Mouse (Mus musculus) large intestine, adult 2 months (tissue): ENCODE measurements around the gene Stpg2. TPM values are rescaled to one million over a fixed set of nuclear protein-coding genes. Genes with fewer than 3 reads are reported as not detected.
"Not testable (repeated sequence)": the region's sequence is repeated elsewhere in the genome, so short reads cannot be mapped to it uniquely, and the experiment has no call there.

Experiments
- DNase-seq: peaks from one replicate; pipeline ENCODE4 v3.0.0-alpha.2; 2012; ENCODE audit warnings: low read depth, low spot score
- WGBS: fragments of 180-500 bp; shearing (Covaris S2); methylation state at CpG from one replicate; pipeline ENCODE4 v1.1.7; 2018; 5-methylcytosine and 5-hydroxymethylcytosine counted together
- polyA plus RNA-seq: library from polyadenylated mRNA; depleted of rRNA; stranded (reverse); fragments of >200 nt; gene quantifications from 2 replicates; pipeline ENCODE4 v1.2.3, GENCODE M21; 2012; rRNA removed

Stpg2 gene
- polyA plus RNA-seq, 1 experiment: not detected

DNA sequence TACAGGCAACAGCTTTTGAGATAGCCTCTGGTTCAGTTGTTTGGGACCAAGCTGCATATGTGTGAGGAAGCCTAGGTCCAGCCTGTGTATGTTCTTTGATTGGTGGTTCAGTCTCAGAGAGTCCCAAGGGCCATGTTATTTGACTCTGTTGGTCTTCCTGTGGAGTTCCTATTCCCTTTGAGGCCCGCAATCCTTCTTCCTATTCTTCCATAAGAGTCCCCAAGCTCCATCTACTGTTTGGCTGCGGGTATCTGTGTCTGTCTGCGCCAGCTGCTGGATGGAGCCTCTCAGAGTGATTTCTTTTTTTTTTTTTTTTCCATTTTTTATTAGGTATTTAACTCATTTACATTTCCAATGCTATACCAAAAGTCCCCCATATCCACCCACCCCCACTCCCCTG lies 498.7 kb downstream of the Stpg2 start:
- WGBS: 95% methylated on average over 3 of the region's 3 CpGs

DNA sequence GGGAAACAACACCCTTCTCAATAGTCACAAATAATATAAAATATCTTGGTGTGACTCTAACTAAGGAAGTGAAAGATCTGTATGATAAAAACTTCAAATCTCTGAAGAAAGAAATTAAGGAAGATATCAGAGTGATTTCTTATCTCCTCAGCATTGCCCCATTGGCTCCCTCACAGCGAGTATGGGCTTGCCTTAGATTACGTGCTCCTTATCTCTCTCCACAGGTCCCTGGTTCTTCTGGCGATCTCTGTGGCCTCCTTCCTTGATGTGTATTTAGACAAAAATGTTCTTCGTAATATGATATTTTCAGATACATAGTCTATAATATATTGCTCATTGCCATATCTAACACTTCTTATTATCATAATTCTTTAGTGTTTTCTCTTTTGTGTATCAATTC lies 501.9 kb downstream of the Stpg2 start:
- 88% methylated on average over 4 of the region's 4 CpGs for WGBS
- DNase-seq: not testable (repeated sequence)

More for the DNA sequence above, 498.7 kb downstream of the Stpg2 start:
- DNase-seq: not testable (repeated sequence)

DNA sequence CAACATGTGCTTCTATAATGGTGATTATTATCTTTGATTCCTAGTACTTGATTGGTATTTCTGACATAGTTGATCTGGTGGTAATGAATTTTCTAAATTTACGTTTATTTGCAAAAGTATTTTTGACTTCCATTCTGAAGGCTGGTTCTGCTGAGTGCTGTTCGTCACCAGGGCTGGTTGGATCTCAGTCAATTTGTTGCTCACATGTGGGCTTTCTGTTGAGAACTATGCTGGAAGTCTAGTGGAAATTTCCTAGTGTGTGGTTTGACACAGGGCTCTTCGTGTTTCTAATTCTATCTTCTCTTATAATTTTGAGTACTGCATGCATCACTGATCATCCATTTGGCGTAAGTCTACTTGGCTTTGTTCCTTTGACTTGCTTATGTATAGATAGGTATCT lies 504.3 kb downstream of the Stpg2 start:
- DNase-seq: no peak
- WGBS: 80% methylated on average over 4 of the region's 4 CpGs

DNA sequence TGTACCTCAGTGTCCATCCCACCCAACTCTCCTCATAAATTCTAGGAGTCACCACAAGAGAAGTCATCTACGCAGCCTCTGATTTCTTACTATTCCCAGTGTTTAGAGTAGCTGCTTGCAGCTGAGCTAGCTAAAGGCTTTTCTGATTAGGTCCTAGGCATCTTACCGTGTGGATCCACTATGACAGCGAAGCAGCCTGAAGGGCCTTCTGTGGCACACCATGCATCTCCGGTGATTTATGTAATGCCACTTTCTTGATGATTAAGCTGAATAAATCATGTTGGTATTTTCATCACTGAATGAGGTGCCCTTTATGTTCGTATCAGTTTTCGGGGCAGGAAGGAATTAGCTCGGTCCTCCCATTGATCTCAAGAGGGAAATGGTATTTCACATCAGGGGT lies 523.3 kb downstream of the Stpg2 start:
- WGBS: 87% methylated on average over 7 of the region's 7 CpGs
- no peak for DNase-seq

DNA sequence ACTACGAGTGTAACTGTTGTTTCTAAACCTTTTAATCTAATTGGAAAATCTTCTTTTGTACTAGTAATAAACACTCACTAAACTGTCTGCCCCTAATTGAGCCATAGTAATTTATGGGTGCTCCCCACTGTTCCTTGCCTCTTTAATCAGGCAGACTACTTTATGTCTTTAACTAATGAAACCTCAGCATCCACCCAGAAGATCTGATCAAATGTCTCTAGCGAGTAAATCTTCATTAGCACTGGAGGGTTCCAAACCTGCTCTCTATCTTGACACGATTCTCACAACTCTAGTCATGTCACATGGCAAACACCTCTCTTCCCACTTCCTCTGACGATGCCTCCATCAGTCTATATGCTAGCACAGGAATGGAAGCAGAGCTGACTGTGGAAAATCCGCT lies 523.8 kb downstream of the Stpg2 start:
- 74% methylated on average over 5 of the region's 5 CpGs for WGBS
- DNase-seq: no peak

GRCm38 (mm10) chr3:139733156-139733555 lies 527.7 kb downstream of the Stpg2 start:
- WGBS: 87% methylated on average over 2 of the region's 2 CpGs
- no peak for DNase-seq

DNA sequence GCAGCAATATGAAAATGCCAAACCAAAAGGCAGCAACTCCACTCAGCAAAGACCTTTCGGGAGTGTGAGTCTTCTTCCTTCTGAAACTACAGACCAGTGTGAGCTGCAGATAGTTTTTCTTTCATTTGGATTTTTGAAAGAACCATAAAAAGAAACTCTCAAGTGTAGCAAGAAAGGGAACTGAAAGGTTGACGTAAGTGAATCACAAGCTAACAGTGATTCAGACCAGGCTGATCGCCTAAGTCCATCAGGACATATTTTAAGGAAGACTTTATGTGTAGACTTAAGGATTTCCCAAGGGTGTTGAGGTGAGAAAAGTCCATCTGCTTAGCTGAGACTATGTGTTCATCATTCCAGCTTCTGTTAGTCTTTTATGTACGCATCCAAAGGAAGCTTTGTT lies 533.9 kb downstream of the Stpg2 start:
- 89% methylated on average over 4 of the region's 4 CpGs for WGBS
- no peak for DNase-seq

Other genes with a start within 250 kb of the Stpg2 start
- gene Rap1gds1, start 130.5 kb upstream of the Stpg2 start, polyA plus RNA-seq: 18.2 and 20.0 TPM in 2 replicates